Mouse (Mus musculus): Measurements from ENCODE around the gene Acot11.

Gene Acot11

GRCm38 (mm10) chr4:106804910-106805274, at the start of gene Acot11:
Gene Acot11, minus strand, starts transcription at chr4:106804998.
- peak; percentile 98 for DNase-seq

GRCm38 (mm10) chr4:106848290-106849092, 43.7 kb upstream of the Acot11 start:
- DNase-seq: no peak

- DNase-seq: peak; percentile 98
Observed at GRCm38 (mm10) chr4:106847591-106848289, 42.9 kb upstream of the Acot11 start.

GRCm38 (mm10) chr4:106842561-106842960, 37.8 kb upstream of the Acot11 start:
- DNase-seq: no peak

GRCm38 (mm10) chr4:106841856-106842255, 37.1 kb upstream of the Acot11 start:
- DNase-seq: no peak

- no peak for DNase-seq
Observed at GRCm38 (mm10) chr4:106841303-106841702, 36.5 kb upstream of the Acot11 start.

- no peak for DNase-seq
Observed at GRCm38 (mm10) chr4:106840651-106841145, 35.9 kb upstream of the Acot11 start.

GRCm38 (mm10) chr4:106839964-106840611, 35.3 kb upstream of the Acot11 start:
- peak; percentile 99 for DNase-seq

- DNase-seq: peak; percentile 97
Observed at GRCm38 (mm10) chr4:106839254-106839834, 34.5 kb upstream of the Acot11 start.

GRCm38 (mm10) chr4:106838548-106839253, 33.9 kb upstream of the Acot11 start:
- DNase-seq: peak; percentile 99

GRCm38 (mm10) chr4:106837964-106838363, 33.2 kb upstream of the Acot11 start:
- peak; percentile 97 for DNase-seq

- DNase-seq: no peak
Observed at GRCm38 (mm10) chr4:106837425-106837824, 32.6 kb upstream of the Acot11 start.

GRCm38 (mm10) chr4:106830545-106831112, 25.8 kb upstream of the Acot11 start:
- DNase-seq: peak; percentile 85

GRCm38 (mm10) chr4:106827738-106828361, 23.1 kb upstream of the Acot11 start:
- DNase-seq: peak; percentile 97

GRCm38 (mm10) chr4:106825229-106825628, 20.4 kb upstream of the Acot11 start:
- DNase-seq: no peak

GRCm38 (mm10) chr4:106819404-106819803, 14.6 kb upstream of the Acot11 start:
- DNase-seq: no peak

- DNase-seq: no peak
Observed at GRCm38 (mm10) chr4:106818332-106818731, 13.5 kb upstream of the Acot11 start.

- no peak for DNase-seq
Observed at GRCm38 (mm10) chr4:106817017-106817416, 12.2 kb upstream of the Acot11 start.

- DNase-seq: no peak
Observed at GRCm38 (mm10) chr4:106815396-106816324, 10.9 kb upstream of the Acot11 start.

GRCm38 (mm10) chr4:106811162-106811561, 6.4 kb upstream of the Acot11 start:
- no peak for DNase-seq
